Mouse (Mus musculus): Measurements from ENCODE around the gene Nphp4.

GRCm38 (mm10) chr4:152520083-152520482 is 43.6 kb downstream of the Nphp4 start:
- TF ChIP-seq TCF12 (IDR thresholded peaks at IDR 0.05; ENCODE audit: insufficient read depth, poor library complexity, severe bottlenecking), result no peak
- TF ChIP-seq POLR2A (IDR thresholded peaks at IDR 0.05; ENCODE audit: insufficient read length, low read depth), result no peak
- no peak for TF ChIP-seq CEBPB (IDR thresholded peaks at IDR 0.05; ENCODE audit: insufficient read depth, poor library complexity, severe bottlenecking)
- TF ChIP-seq USF1 (IDR thresholded peaks at IDR 0.05; ENCODE audit: low read depth), result no peak
- TF ChIP-seq E2F4 (IDR thresholded peaks at IDR 0.05; ENCODE audit: insufficient read depth), result no peak
- no peak for TF ChIP-seq MYOD1 (IDR thresholded peaks at IDR 0.05; ENCODE audit: control insufficient read depth in 1 of 3, insufficient read length in 2 of 3, low read depth in 2 of 3)
- no peak for TF ChIP-seq SRF (IDR thresholded peaks at IDR 0.05; ENCODE audit: control insufficient read depth, insufficient read length, low read depth)
- TF ChIP-seq MAX (IDR thresholded peaks at IDR 0.05; ENCODE audit: low read depth), result no peak
- TF ChIP-seq REST (IDR thresholded peaks at IDR 0.05; ENCODE audit: insufficient read depth, insufficient read length), result no peak
- TF ChIP-seq POLR2AphosphoS2 (IDR thresholded peaks at IDR 0.05; ENCODE audit: insufficient read length, low read depth), result no peak
- TF ChIP-seq TCF3 (IDR thresholded peaks at IDR 0.05; ENCODE audit: insufficient read length, low read depth), result no peak
- TF ChIP-seq MYOG (IDR thresholded peaks at IDR 0.05; ENCODE audit: control insufficient read depth in 1 of 3, insufficient read depth in 1 of 3, insufficient read length in 2 of 3, low read depth in 2 of 3), result no peak

Measured in myocyte (in vitro differentiated cells).